Mouse (Mus musculus) neural tube, embryonic 12.5 days (tissue): ENCODE measurements around the gene Dao. TPM values are rescaled to one million over a fixed set of nuclear protein-coding genes. Genes with fewer than 3 reads are reported as not detected.

ENCODE experiments used
- ATAC-seq: fragments of 200-750 bp; cut with Nextera tagmentation; 2 replicates; pipeline ENCODE4 v1.8.0; 2017; ENCODE audit warnings: low read depth, mild to moderate bottlenecking, moderate TSS enrichment, moderate library complexity; ENCODE audit not compliant: low FRiP score
- H3K27ac ChIP-seq: fragments of 300-500 bp; sonication (generic); 2 replicates; pipeline ENCODE4 v1.5.1; 2016
- H3K27me3 ChIP-seq: fragments of 300-500 bp; sonication (generic); replicated peaks from 2 replicates; pipeline ENCODE4 v1.6.1; 2016; ENCODE audit warnings: mild to moderate bottlenecking
- H3K36me3 ChIP-seq: fragments of 300-500 bp; sonication (generic); 2 replicates; pipeline ENCODE4 v1.6.1; 2016; ENCODE audit warnings: mild to moderate bottlenecking
- H3K4me1 ChIP-seq: fragments of 300-500 bp; sonication (generic); 2 replicates; pipeline ENCODE4 v1.6.1; 2016
- H3K4me2 ChIP-seq: fragments of 300-500 bp; sonication (generic); replicated peaks from 2 replicates; pipeline ENCODE4 v1.6.1; 2016; ENCODE audit warnings: mild to moderate bottlenecking
- H3K4me3 ChIP-seq: fragments of 300-500 bp; sonication (generic); 2 replicates; pipeline ENCODE4 v1.5.1; 2016
- H3K9ac ChIP-seq: fragments of 300-500 bp; sonication (generic); 2 replicates; pipeline ENCODE4 v1.6.1; 2016; ENCODE audit warnings: mild to moderate bottlenecking
- H3K9me3 ChIP-seq: fragments of 300-500 bp; sonication (generic); 2 replicates; pipeline ENCODE4 v1.6.1; 2016; ENCODE audit warnings: mild to moderate bottlenecking
- WGBS: fragments of 180-500 bp; shearing (Covaris S2); methylation state at CpG from one replicate; pipeline ENCODE4 v1.1.7; 2016; 5-methylcytosine and 5-hydroxymethylcytosine counted together
- polyA plus RNA-seq: library from polyadenylated mRNA; unstranded; fragments of >200 nt; fragmentation: Nextera tagmentation; extraction: Ambion mirVana; gene quantifications from 2 replicates; pipeline ENCODE4 v1.2.1, GENCODE M21; 2016

The Dao gene
- polyA plus RNA-seq, 1 experiment from 2014 or later: not detected

DNA sequence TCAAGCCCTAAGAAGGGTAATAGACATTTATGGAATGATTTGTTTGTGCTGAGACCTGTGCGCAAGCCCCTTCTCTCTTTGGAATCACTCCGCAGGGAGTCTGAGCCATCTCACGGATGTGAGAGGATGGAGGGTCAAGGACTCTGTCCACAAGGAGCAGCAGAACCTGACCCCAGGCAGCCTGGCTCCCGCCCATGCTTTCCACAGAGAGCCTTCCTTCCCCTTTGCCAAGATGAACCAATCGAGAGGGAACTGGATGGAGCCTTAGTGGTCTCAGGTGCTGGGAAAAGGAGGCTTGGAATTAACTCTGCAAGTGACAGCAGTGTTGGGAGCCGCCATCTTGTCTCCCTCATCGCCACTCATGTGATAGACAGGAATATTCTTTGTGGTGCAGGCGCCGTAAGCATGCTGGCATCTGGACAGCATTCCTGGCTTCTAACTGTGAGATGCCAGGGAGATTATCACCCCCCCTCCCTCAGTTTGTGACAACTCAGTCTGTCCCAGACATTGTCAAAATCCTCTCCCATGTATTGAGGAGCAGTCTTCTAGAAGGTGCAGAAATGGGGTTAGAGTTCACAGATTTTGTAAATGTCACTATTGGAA is 53.7 kb downstream of the Dao start:
- H3K27me3 ChIP-seq: no peaks in the 10 kb centered on the region; the same call in 1 of the 2 replicates
- no peak overlapping the region for H3K9ac ChIP-seq
- H3K4me3 ChIP-seq: no peak overlapping the region
- H3K36me3 ChIP-seq: peaks cover 12% of the 10 kb centered on the region
- ATAC-seq: no peak
- H3K27ac ChIP-seq: no peak overlapping the region
- WGBS: 73% methylated on average over 9 of the region's 9 CpGs
- no peaks in the 10 kb centered on the region; the same call in 1 of the 2 replicates for H3K4me1 ChIP-seq
- no peak overlapping the region for H3K4me2 ChIP-seq
- no peaks in the 10 kb centered on the region for H3K9me3 ChIP-seq

DNA sequence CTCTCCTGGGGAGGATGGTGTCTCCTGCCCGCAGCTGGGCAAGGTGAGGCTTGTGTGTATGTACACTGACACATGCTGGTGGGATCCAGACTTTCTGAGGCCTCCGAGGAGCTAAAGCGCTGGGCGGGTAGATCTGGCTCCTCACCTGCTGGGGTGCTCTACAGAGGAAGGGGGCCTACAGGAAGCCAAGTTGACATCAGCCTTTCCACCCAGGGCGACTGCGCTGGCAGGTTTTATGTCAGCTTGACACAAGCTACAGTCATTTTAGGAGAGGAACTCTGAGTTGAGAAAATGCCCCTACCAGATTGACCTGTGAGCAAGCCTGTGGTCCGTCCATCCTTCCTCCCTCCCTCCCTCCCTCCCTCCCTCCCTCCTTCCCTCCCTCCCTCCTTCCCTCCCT is 58.2 kb downstream of the Dao start:
- no peak overlapping the region for H3K4me2 ChIP-seq
- H3K4me1 ChIP-seq: no peaks in the 10 kb centered on the region
- H3K9ac ChIP-seq: no peak overlapping the region
- H3K4me3 ChIP-seq: no peak overlapping the region
- H3K27ac ChIP-seq: no peak overlapping the region
- H3K9me3 ChIP-seq: no peaks in the 10 kb centered on the region
- ATAC-seq: no peak
- 43% methylated on average over 7 of the region's 7 CpGs for WGBS
- H3K36me3 ChIP-seq: peaks cover 21% of the 10 kb centered on the region
- no peaks in the 10 kb centered on the region; the same call in 1 of the 2 replicates for H3K27me3 ChIP-seq

DNA sequence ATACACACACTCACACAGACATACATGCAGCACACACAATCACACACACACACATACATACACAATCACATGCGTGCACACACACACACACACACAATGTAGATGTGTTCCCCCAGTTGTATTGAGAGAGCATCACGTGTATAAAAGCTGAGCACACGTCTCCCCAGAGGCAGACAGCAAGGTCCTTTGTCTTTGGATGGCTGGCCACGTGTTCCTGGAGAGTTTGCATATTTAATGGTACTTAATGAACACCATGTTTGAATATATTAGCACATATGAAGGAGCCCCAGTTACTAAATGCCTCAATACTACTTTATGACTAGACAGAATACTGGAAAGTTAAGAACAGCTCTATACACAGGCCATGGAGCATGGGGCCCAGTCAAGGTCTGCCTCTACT is 60.5 kb downstream of the Dao start:
- ATAC-seq: no peak
- peaks cover 17% of the 10 kb centered on the region for H3K36me3 ChIP-seq
- H3K4me3 ChIP-seq: no peak overlapping the region
- WGBS: 69% methylated on average over 4 of the region's 4 CpGs
- H3K4me1 ChIP-seq: no peaks in the 10 kb centered on the region
- H3K4me2 ChIP-seq: no peak overlapping the region
- H3K9me3 ChIP-seq: no peaks in the 10 kb centered on the region
- no peak overlapping the region for H3K27ac ChIP-seq
- no peak overlapping the region for H3K9ac ChIP-seq
- no peaks in the 10 kb centered on the region; the same call in 1 of the 2 replicates for H3K27me3 ChIP-seq

DNA sequence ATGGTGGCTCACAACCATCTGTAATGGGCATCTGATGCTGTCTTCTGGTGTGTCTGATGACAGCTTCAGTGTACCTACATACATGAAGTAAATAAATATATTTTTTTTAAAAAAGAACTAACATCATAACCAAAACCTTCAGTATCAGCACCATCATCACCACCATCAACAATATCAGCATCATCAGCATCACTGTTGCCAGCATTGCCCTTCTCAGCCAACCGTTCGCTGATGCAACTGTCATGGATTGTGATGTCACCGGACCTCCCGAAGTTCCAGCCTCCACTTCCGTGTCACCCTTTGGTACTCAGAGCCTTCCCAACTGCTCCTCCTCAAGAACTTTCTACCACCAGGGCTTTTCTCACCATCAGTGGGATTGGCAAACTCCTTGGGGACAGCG is 61.7 kb downstream of the Dao start, which contains the start of gene Usp30:
Gene Usp30, plus strand, starts transcription at position 301 of the 400 bp plus-strand sequence.
- Histone ChIP-seq H3K27ac (no peak within 1 kb of the TSS), H3K36me3 (peaks cover 13% of the 10 kb centered on the region), H3K4me2 (no peak within 1 kb of the TSS), H3K27me3 (no peaks in the 10 kb centered on the region; the same call in 1 of the 2 replicates), H3K4me3 (no peak within 1 kb of the TSS), H3K9me3 (no peaks in the 10 kb centered on the region), H3K9ac (no peak within 1 kb of the TSS), H3K4me1 (no peaks in the 10 kb centered on the region)
- WGBS: 94% methylated on average over 6 of the region's 6 CpGs
- no peak for ATAC-seq

DNA sequence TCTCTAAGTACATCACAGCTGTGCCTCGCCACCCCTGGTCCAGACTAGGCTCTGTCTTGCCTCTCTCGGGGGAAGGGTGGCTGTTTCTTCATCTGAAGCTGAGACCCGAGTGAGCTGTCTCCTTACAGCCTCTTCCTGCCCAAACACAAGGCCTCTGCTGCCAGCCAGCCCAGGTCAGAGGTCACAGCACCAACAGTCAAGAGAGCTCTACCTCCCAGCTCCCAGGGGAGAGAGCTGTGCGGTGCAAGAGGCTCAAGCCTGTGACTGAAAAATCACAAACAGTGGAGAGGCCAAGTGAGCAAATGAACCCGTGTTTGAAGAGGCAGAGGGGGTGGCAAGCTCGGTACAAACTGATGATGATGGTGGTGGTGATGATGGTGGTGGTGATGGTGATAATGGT is 63.1 kb downstream of the Dao start:
- ATAC-seq: no peak
- 52% methylated on average over 6 of the region's 6 CpGs for WGBS
- no peaks in the 10 kb centered on the region for H3K4me1 ChIP-seq

DNA sequence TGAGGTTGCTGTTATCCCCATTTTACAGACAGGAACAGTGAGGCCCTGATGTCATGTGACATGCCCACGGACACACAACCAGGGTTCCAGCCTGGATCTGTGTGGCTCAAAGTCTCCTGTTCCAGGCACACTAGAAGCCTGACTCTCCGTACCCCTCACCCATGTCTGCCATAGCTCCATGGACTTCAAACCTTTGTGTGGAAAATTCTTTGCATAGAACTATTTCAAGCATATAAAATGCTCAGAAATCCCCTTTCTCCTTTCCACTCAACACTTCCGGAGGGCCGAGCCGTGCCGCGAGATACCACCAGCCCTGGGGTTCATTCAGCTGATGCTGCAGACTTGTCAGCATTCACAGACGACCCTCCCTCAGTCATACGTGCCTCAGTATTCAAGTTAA is 64.0 kb downstream of the Dao start:
- Histone ChIP-seq H3K9me3 (no peaks in the 10 kb centered on the region), H3K27ac (no peak overlapping the region), H3K4me1 (no peaks in the 10 kb centered on the region), H3K36me3 (peaks cover 9% of the 10 kb centered on the region), H3K9ac (no peak overlapping the region), H3K4me2 (no peak overlapping the region), H3K4me3 (no peak overlapping the region), H3K27me3 (no peaks in the 10 kb centered on the region)
- ATAC-seq: no peak
- 87% methylated on average over 9 of the region's 9 CpGs for WGBS

More for the DNA sequence above, 63.1 kb downstream of the Dao start:
- H3K4me3 ChIP-seq: no peak overlapping the region
- no peak overlapping the region for H3K4me2 ChIP-seq
- no peak overlapping the region for H3K27ac ChIP-seq
- H3K9ac ChIP-seq: no peak overlapping the region
- H3K36me3 ChIP-seq: peaks cover 10% of the 10 kb centered on the region
- H3K27me3 ChIP-seq: no peaks in the 10 kb centered on the region; the same call in 1 of the 2 replicates
- H3K9me3 ChIP-seq: no peaks in the 10 kb centered on the region

DNA sequence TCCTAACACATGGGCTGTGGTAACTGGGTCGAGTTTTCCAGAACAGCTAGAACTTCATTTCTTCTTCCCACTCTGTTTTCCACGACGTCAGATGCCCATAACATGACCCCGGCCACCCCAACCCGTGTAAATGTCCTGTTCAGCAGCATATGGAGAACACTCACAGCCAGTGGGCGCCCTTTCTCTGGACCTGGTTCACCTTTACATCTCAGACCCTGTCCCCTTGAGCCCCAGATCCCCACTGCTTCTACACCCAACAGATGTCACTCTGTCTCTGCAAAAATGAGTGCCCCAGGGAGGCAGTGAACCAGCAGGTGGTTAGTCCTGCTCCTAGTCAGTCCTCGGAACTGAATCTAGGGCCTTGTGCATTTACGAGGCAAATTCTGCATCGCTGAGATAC is 64.5 kb downstream of the Dao start:
- Histone ChIP-seq H3K4me3 (no peak overlapping the region), H3K36me3 (peaks cover 5% of the 10 kb centered on the region), H3K9ac (no peak overlapping the region), H3K27me3 (no peaks in the 10 kb centered on the region), H3K4me1 (no peaks in the 10 kb centered on the region), H3K4me2 (no peak overlapping the region), H3K27ac (no peak overlapping the region), H3K9me3 (no peaks in the 10 kb centered on the region)
- WGBS: 79% methylated on average over 9 of the region's 9 CpGs
- no peak for ATAC-seq

DNA sequence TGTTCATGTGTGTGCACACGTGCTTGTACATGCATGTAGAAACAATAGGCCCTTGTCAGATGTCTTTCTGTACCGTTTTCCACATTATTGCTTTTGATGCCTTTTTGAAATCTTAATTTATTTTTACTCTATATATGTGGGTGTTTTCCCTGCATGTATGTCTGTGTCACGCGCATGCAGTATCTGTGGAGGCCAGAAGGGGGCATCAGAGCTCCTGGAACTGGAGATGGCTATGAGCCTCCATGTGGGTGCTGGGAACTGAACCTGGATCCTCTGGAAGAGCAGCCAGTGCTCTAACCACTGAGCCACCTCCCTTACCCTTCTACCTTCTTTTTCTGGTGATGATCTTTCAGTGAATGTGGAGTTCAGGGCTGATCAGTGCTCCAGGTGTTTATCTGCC is 67.4 kb downstream of the Dao start:
- 90% methylated on average over 4 of the region's 4 CpGs for WGBS
- no peak overlapping the region for H3K9ac ChIP-seq
- no peaks in the 10 kb centered on the region for H3K4me1 ChIP-seq
- H3K27me3 ChIP-seq: no peaks in the 10 kb centered on the region
- no peaks in the 10 kb centered on the region; the same call in 1 of the 2 replicates for H3K36me3 ChIP-seq
- H3K4me2 ChIP-seq: no peak overlapping the region
- ATAC-seq: no peak
- no peaks in the 10 kb centered on the region for H3K9me3 ChIP-seq
- H3K4me3 ChIP-seq: no peak overlapping the region
- H3K27ac ChIP-seq: no peak overlapping the region

DNA sequence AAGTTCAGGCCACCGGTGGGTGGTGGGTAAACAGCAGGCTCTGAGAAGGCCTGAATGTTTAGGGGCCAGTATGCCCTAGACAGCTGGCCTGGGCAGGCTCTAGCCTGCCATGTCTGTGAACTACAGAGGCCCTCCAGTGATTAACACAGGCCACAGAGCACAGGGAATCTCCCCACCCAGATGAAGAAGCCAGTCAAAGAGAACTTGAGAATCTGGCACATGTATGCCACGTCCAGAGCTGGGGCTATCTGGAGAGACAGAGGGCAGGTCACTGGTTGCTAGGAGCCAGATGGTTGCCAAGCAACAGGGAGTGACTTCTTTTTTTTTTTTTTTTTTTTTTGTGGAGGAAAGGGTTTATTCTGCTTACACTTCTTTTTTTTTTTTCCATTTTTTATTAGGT is 68.8 kb downstream of the Dao start:
- WGBS: 32% methylated on average over 2 of the region's 2 CpGs
- no peak overlapping the region for H3K27ac ChIP-seq
- no peak for ATAC-seq

More for the DNA sequence above, 68.8 kb downstream of the Dao start:
- Histone ChIP-seq H3K4me1 (no peaks in the 10 kb centered on the region), H3K9ac (no peak overlapping the region), H3K36me3 (no peaks in the 10 kb centered on the region; the same call in 1 of the 2 replicates), H3K4me2 (no peak overlapping the region), H3K4me3 (no peak overlapping the region), H3K9me3 (no peaks in the 10 kb centered on the region), H3K27me3 (no peaks in the 10 kb centered on the region)

Other genes starting within 250 kb of the Dao start
- gene Sart3, start 231.2 kb upstream of the Dao start, polyA plus RNA-seq: 66.2 and 69.1 TPM in 2 replicates
- gene Iscu, start 231.0 kb upstream of the Dao start, polyA plus RNA-seq: 101 and 105 TPM in 2 replicates
- gene Tmem119, start 203.2 kb upstream of the Dao start, polyA plus RNA-seq: 39.3 and 43.8 TPM in 2 replicates
- 1.5 and 2.3 TPM in 2 replicates for gene Selplg, start 171.1 kb upstream of the Dao start, polyA plus RNA-seq
- gene Coro1c, start 94.9 kb upstream of the Dao start, polyA plus RNA-seq: 259 and 292 TPM in 2 replicates
- 19.3 and 21.0 TPM in 2 replicates for gene Ssh1, start 9.8 kb upstream of the Dao start, polyA plus RNA-seq
- 15.5 and 18.4 TPM in 2 replicates for gene Usp30, start 61.8 kb downstream of the Dao start, polyA plus RNA-seq
- 59.8 and 63.9 TPM in 2 replicates for gene Svop, start 87.9 kb downstream of the Dao start, polyA plus RNA-seq
- gene Alkbh2, start 124.5 kb downstream of the Dao start, polyA plus RNA-seq: 10.7 and 10.9 TPM in 2 replicates
- 25.2 and 25.8 TPM in 2 replicates for gene Ung, start 126.7 kb downstream of the Dao start, polyA plus RNA-seq
- 0.80 and 1.8 TPM in 2 replicates for gene Acacb, start 142.8 kb downstream of the Dao start, polyA plus RNA-seq